Mouse (Mus musculus) liver, embryonic 13.5 days (tissue): ENCODE measurements around the gene Cyb5rl. TPM values are rescaled to one million over a fixed set of nuclear protein-coding genes. Genes with fewer than 3 reads are reported as not detected.

Experiments
- ATAC-seq: fragments of 200-750 bp; cut with Nextera tagmentation; 2 replicates; pipeline ENCODE4 v1.8.0; 2017; ENCODE audit warnings: low read depth, mild to moderate bottlenecking, moderate number of reproducible peaks, moderate library complexity
- DNase-seq: peaks from one replicate; pipeline ENCODE4 v3.0.0; 2022
- H3K27ac ChIP-seq: fragments of 300-500 bp; sonication (generic); 2 replicates; pipeline ENCODE4 v1.5.1; 2015; ENCODE audit warnings: moderate library complexity, mild to moderate bottlenecking, inconsistent platforms
- H3K27me3 ChIP-seq: fragments of 300-500 bp; sonication (generic); 2 replicates; pipeline ENCODE4 v1.6.1; 2015; ENCODE audit warnings: mild to moderate bottlenecking, inconsistent platforms
- H3K36me3 ChIP-seq: fragments of 300-500 bp; sonication (generic); 2 replicates; pipeline ENCODE4 v1.6.1; 2015; ENCODE audit warnings: mild to moderate bottlenecking, inconsistent platforms
- H3K4me1 ChIP-seq: fragments of 300-500 bp; sonication (generic); replicated peaks from 2 replicates; pipeline ENCODE4 v1.6.1; 2015; ENCODE audit warnings: inconsistent platforms
- H3K4me2 ChIP-seq: fragments of 300-500 bp; sonication (generic); 2 replicates; pipeline ENCODE4 v1.6.1; 2015; ENCODE audit warnings: inconsistent platforms, mild to moderate bottlenecking, moderate library complexity
- H3K4me3 ChIP-seq: fragments of 300-500 bp; sonication (generic); replicated peaks from 2 replicates; pipeline ENCODE4 v1.5.1; 2015; ENCODE audit warnings: mild to moderate bottlenecking, inconsistent platforms
- H3K9ac ChIP-seq: fragments of 300-500 bp; sonication (generic); 2 replicates; pipeline ENCODE4 v1.6.1; 2015; ENCODE audit warnings: mild to moderate bottlenecking, inconsistent platforms
- H3K9me3 ChIP-seq: fragments of 300-500 bp; sonication (generic); replicated peaks from 2 replicates; pipeline ENCODE4 v1.6.1; 2016; ENCODE audit warnings: inconsistent platforms
- WGBS: fragments of 180-500 bp; shearing (Covaris S2); methylation state at CpG from one replicate; pipeline ENCODE4 v1.1.7; 2015; ENCODE audit not compliant: insufficient replicate concordance; 5-methylcytosine and 5-hydroxymethylcytosine counted together
- polyA plus RNA-seq: library from polyadenylated mRNA; unstranded; fragments of >200 nt; fragmentation: Nextera tagmentation; extraction: Ambion mirVana; gene quantifications from 2 replicates; pipeline ENCODE4 v1.2.1, GENCODE M21; 2015

Cyb5rl gene
- polyA plus RNA-seq, 1 experiment from 2014 or later: 2.6 TPM

DNA sequence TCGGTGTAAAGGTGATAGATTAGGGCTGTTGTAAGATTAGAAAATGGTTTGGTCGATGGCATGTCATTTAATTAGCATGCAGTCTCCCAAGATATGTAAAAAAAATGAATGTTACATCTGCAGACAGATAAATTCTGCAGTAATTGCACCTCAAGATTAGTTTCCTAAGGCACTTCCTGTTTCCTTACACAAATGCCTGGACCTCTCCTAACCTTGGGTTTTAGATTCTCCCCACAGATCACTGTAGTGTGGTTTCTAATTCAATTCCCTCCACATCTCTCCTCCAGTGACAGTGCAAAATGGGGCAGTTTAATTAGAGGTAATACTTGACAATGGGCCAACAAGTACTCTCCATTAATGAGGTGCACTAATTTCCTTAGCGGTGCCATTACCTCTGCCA lies 3.6 kb upstream of the Cyb5rl start:
- Histone ChIP-seq H3K4me3 (no peak overlapping the region), H3K9me3 (no peaks in the 10 kb centered on the region), H3K36me3 (peaks cover 62% of the 10 kb centered on the region), H3K4me2 (no peak overlapping the region), H3K4me1 (peaks cover 34% of the 10 kb centered on the region), H3K27ac (no peak overlapping the region), H3K9ac (no peak overlapping the region), H3K27me3 (no peaks in the 10 kb centered on the region)
- WGBS: 67% methylated on average over 3 of the region's 3 CpGs
- DNase-seq (no peak), ATAC-seq (no peak)

DNA sequence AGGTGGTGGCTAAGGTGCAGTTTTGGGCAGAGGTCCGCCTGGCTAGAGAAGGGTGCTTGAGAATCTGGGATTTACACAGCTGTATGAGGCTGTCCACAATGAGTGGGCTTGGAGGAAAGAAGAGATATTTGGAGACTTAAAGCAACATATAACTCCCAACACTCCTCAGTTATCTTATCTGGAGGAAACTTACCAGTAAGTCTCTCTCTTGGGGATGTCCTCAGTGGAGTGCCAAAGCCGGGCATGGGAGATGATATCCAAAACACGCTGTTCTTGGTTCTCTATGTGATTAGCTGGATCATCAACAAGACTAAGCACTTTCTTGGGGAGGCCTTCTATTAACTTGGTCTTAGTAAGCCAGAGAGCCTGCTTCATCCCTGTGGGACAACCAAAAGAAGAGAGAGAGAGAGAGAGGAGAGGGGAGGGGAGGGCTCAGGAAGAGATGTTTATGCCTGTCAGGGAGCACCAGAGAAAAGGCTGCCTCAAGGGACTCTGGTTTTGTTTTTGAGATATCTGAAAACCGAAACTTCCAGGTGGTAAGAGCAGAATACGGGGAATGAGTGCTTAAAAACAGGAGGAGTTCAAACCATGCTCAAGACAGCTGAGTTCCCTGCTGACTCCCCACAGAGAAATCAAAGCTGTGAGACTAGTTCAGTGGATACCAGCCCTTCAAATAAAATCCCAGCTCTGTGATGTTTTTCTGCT lies 2.2 kb upstream of the Cyb5rl start:
- ATAC-seq: no peak
- no peak overlapping the region for H3K9ac ChIP-seq

DNA sequence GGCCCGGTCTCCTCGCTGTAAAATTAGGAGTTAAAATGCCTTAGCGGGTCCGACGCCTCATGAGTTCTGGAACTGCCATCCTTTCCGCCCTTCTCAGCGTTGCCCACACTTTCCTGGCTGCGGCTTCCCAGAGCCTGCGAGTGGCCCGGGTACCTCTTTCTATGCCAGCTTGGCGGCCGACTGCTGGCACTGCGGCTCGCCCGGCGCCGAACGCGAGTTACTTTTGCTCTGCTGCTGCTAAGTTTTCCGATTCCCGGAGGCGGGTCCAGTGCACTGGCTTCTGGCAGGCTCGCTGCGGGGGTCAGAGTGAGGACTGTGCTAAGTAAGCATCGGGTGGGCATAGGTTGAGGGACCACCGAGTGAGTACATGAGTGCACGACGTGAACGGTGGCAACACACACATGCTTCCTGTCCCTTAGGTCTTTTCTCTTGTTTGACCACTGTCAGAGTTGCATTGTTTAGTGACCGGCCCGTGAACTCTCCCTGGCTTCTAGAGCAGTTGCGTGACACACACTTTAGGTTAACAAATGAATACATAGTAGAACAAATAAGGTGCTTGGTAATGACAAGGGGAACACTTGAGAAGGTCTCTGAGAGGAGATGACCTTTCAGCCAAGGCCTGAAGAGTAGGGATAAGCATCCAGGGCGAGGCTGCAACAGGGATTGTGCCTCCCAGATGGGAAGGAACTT lies 508 bp downstream of the Cyb5rl start:
- H3K27ac ChIP-seq: no peak overlapping the region
- H3K4me3 ChIP-seq: peak overlapping the region; percentile 85
- peaks cover 23% of the 10 kb centered on the region for H3K36me3 ChIP-seq
- H3K9ac ChIP-seq: peak overlapping the region; percentile 81
- DNase-seq: no peak
- 4% methylated on average over 33 of the region's 33 CpGs for WGBS
- ATAC-seq: peak; percentile 30
- H3K9me3 ChIP-seq: no peaks in the 10 kb centered on the region
- H3K4me1 ChIP-seq: peaks cover 34% of the 10 kb centered on the region
- peak overlapping the region; percentile 99 for H3K4me2 ChIP-seq
- H3K27me3 ChIP-seq: no peaks in the 10 kb centered on the region

More for the DNA sequence above, 2.2 kb upstream of the Cyb5rl start:
- Histone ChIP-seq H3K4me1 (peaks cover 34% of the 10 kb centered on the region), H3K36me3 (peaks cover 49% of the 10 kb centered on the region), H3K9me3 (no peaks in the 10 kb centered on the region), H3K4me3 (no peak overlapping the region), H3K27ac (no peak overlapping the region), H3K4me2 (no peak overlapping the region), H3K27me3 (no peaks in the 10 kb centered on the region)
- no peak for DNase-seq
- WGBS: 58% methylated on average over 5 of the region's 5 CpGs

DNA sequence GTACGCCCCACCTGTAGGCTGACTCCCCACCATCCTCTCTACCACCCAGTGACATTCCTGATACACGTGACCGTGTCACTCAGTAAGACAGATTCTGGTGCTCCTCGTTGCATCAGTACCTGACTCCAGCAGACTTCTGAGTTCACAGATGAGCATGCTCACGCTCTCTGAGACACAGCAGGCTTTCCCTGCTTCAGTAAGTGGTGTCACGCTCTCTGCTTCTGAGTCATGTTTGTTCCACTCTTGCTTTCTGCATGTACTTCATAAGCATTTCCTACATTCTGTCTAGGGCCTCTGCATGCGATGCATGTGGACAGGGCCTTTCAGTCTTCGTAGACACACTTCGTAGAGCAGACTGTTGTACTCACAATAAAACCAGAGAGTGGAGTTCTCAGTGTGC lies 5.6 kb downstream of the Cyb5rl start:
- Histone ChIP-seq H3K4me2 (no peak overlapping the region), H3K4me3 (no peak overlapping the region), H3K9me3 (no peaks in the 10 kb centered on the region), H3K4me1 (peaks cover 6% of the 10 kb centered on the region), H3K27me3 (no peaks in the 10 kb centered on the region), H3K27ac (no peak overlapping the region), H3K9ac (no peak overlapping the region), H3K36me3 (no peaks in the 10 kb centered on the region)
- ATAC-seq: no peak
- 77% methylated on average over 9 of the region's 9 CpGs for WGBS
- DNase-seq: no peak

DNA sequence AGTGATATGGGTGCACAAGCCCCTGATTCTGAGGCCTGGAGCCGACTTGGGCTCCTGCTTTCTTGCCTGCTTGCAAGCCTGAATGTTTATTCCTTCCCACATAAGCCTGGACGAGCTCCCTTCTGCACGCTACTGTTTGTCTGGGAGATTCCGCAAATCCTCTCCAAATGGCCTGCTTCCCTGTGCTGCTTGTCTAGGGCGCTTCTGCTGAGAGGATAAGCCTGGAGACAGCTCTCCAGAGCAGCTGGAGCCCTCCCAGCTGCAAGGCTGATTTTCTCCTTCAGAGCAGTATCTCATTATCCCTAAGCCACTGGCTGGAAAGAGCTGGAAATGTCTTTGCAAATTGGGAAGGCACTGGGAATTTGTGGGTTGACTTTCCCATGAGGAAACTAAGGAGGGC lies 8.7 kb downstream of the Cyb5rl start:
- no peak overlapping the region for H3K27ac ChIP-seq
- no peak overlapping the region for H3K4me2 ChIP-seq
- DNase-seq (no peak), ATAC-seq (no peak)
- H3K4me1 ChIP-seq: no peaks in the 10 kb centered on the region
- no peak overlapping the region for H3K9ac ChIP-seq
- WGBS: 74% methylated on average over 5 of the region's 5 CpGs
- no peaks in the 10 kb centered on the region for H3K36me3 ChIP-seq
- no peaks in the 10 kb centered on the region for H3K27me3 ChIP-seq
- no peaks in the 10 kb centered on the region for H3K9me3 ChIP-seq
- H3K4me3 ChIP-seq: no peak overlapping the region

DNA sequence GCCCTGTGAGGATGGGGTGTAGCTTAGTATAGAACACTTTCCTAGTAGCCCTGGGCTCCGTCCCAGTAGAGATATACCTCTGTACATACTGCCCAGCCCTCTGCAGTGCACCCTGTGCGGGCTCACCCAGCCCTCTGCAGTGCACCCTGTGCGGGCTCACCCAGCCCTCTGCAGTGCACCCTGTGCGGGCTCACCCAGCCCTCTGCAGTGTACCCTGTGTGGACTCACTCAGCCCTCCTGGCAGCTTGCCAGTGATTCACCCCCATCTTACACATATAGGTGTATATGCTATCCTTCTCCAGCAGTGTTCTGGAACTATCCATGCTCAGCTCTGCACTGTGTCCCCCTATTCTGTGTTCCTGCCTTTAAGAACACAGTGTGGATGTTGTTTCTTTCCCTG lies 12.1 kb downstream of the Cyb5rl start:
- Histone ChIP-seq H3K9me3 (no peaks in the 10 kb centered on the region), H3K4me2 (no peak overlapping the region), H3K36me3 (no peaks in the 10 kb centered on the region), H3K4me1 (no peaks in the 10 kb centered on the region; the same call in 1 of the 2 replicates), H3K4me3 (no peak overlapping the region), H3K9ac (no peak overlapping the region), H3K27me3 (0 out of 2 replicates have a peak, but pooled peaks cover 2% of the 10 kb centered on the region), H3K27ac (no peak overlapping the region)
- no peak for ATAC-seq
- 70% methylated on average over 4 of the region's 4 CpGs for WGBS
- no peak for DNase-seq

DNA sequence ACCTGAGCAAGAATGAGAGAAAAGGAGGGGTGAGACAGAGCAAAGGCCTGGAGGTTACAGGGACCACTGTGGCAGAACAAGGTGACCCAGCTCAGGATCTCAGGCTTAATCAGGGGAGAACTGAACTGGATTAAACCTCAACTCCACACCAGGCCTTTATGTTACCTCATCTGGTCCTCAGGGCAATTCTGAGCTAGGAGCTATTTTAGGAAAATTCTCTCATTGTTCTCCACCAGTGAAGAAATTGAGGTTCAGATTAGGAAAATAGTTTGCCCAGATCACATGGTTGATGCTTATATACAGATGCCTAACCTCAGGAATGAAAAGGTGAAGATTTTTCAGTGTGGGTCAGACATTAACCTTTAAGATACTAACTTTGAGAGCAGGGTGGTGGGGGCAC lies 12.9 kb downstream of the Cyb5rl start:
- Histone ChIP-seq H3K9me3 (no peaks in the 10 kb centered on the region), H3K36me3 (no peaks in the 10 kb centered on the region)

DNA sequence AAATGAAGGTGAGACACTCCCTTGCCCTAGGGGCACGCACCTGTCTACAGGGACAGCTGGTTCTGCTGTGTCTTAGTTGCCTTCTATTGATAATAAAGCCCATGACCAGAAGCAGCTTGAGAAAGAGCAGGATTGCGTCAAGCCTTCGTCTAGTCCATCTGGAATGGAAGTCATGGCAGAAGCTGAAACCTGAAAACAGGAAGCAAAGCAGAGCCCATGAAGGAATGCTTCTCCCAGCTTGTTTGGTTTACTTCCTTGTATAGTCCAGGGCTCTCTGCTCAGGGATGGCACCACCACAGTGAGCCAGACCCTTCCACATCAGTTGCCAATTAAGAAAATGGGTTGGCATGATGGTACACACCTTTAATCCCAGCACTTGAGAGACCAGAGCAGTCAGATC lies 15.4 kb downstream of the Cyb5rl start:
- 0 out of 2 replicates have a peak, but pooled peaks cover 2% of the 10 kb centered on the region for H3K27me3 ChIP-seq
- DNase-seq (no peak), ATAC-seq (no peak)
- no peaks in the 10 kb centered on the region for H3K9me3 ChIP-seq
- H3K4me1 ChIP-seq: peaks cover 9% of the 10 kb centered on the region
- WGBS: 71% methylated on average over 3 of the region's 3 CpGs
- H3K4me3 ChIP-seq: no peak overlapping the region
- no peak overlapping the region for H3K27ac ChIP-seq
- no peaks in the 10 kb centered on the region for H3K36me3 ChIP-seq
- no peak overlapping the region for H3K4me2 ChIP-seq
- no peak overlapping the region for H3K9ac ChIP-seq

More for the DNA sequence above, 12.9 kb downstream of the Cyb5rl start:
- H3K4me1 ChIP-seq: peaks cover 5% of the 10 kb centered on the region
- ATAC-seq (no peak), DNase-seq (no peak)
- 0 out of 2 replicates have a peak, but pooled peaks cover 2% of the 10 kb centered on the region for H3K27me3 ChIP-seq
- H3K4me3 ChIP-seq: no peak overlapping the region
- H3K27ac ChIP-seq: no peak overlapping the region
- H3K4me2 ChIP-seq: no peak overlapping the region
- H3K9ac ChIP-seq: no peak overlapping the region

DNA sequence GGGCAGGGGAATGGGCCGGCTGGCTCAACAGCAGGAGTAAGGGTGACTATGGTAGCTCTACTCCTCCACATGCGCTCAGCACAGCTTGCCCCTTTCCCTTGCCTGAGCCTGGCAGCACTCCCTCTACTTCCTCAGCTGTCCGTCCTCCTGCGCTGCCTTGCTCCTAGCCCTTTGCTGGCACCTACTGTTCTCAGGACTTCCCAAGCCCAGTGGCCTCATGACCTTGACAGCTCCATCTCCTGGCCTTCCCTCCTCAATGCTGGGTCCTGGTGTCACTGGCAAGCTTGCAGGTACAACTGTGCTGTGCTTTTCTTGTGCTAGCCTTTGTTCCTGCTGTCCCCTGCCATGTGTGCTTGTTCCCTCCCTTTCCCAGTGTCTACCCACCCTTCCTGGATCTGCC lies 16.3 kb downstream of the Cyb5rl start:
- no peak overlapping the region for H3K9ac ChIP-seq
- no peak for ATAC-seq
- H3K4me2 ChIP-seq: no peak overlapping the region
- no peaks in the 10 kb centered on the region for H3K9me3 ChIP-seq
- peaks cover 9% of the 10 kb centered on the region for H3K4me1 ChIP-seq
- no peak overlapping the region for H3K4me3 ChIP-seq
- no peaks in the 10 kb centered on the region for H3K36me3 ChIP-seq
- DNase-seq: no peak
- H3K27me3 ChIP-seq: 0 out of 2 replicates have a peak, but pooled peaks cover 2% of the 10 kb centered on the region
- 79% methylated on average over 4 of the region's 4 CpGs for WGBS
- no peak overlapping the region for H3K27ac ChIP-seq

DNA sequence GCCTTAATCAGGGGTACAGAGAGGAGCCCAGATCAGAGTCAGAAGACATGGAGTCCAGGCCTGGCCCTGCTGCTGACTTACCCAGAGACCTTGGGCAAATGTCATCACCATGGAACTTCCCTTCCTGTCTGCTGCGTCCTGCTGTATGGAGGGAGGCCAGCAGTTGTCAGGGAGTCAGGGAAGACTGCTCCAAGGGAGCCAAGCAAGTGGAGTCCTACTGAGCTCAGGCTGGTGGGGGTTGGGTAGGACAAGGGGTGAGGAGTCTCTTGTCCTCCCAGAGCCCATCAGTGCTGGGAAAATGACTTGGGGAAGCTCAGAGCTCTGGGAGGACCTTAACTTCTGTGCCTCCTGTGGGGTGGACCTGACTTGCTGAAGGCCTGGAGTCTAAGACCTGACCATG lies 17.6 kb downstream of the Cyb5rl start:
- DNase-seq: no peak
- Histone ChIP-seq H3K4me3 (no peak overlapping the region), H3K9ac (no peak overlapping the region), H3K27ac (no peak overlapping the region), H3K36me3 (no peaks in the 10 kb centered on the region), H3K9me3 (no peaks in the 10 kb centered on the region), H3K27me3 (0 out of 2 replicates have a peak, but pooled peaks cover 2% of the 10 kb centered on the region), H3K4me2 (no peak overlapping the region), H3K4me1 (peaks cover 9% of the 10 kb centered on the region)
- no peak for ATAC-seq
- 26% methylated on average over 1 of the region's 1 CpGs for WGBS

DNA sequence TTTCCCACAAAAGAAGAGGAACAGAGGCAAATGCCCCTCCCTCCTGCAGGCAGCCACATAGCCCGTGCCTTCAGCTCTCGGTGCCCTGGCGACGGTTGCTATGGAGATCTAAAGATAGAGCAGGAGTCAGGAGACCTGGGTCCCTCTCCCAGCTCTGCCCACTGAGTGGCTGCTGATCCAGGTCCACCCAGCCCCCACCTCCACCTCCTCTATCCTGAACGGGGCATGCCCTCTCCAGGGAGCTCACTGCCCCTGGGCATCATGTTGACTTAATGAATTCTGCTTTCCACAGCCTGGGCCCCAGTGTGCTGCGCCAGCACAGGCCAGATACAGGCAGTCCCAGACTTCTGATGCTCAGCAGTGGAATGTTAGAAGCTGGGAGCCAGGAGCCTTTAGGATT lies 18.1 kb downstream of the Cyb5rl start:
- Histone ChIP-seq H3K27ac (no peak overlapping the region), H3K9me3 (no peaks in the 10 kb centered on the region), H3K36me3 (no peaks in the 10 kb centered on the region), H3K4me1 (peaks cover 9% of the 10 kb centered on the region), H3K4me3 (no peak overlapping the region), H3K27me3 (0 out of 2 replicates have a peak, but pooled peaks cover 2% of the 10 kb centered on the region), H3K9ac (no peak overlapping the region), H3K4me2 (no peak overlapping the region)
- ATAC-seq (no peak), DNase-seq (no peak)
- 39% methylated on average over 6 of the region's 6 CpGs for WGBS

DNA sequence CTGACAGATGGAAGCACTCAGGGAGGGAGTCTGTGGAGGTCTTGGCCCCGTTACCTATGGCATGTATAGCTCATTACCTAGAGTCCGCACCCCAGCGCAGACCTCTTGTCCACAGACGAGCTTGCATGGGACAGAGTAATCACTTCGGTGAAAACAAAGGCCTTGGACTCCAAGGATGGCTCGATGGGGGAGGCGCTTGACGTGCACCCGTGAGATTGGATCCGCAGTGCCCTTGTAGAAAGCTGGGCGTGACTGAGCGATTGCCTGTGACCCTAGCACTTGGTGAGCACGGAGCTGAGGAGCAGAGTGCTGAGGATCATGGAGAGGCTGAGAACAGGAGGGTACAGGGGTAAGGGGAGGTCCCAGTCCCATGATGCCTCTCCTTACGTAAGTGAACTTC lies 24.9 kb downstream of the Cyb5rl start:
- no peaks in the 10 kb centered on the region for H3K9me3 ChIP-seq
- H3K4me2 ChIP-seq: no peak overlapping the region
- no peaks in the 10 kb centered on the region for H3K27me3 ChIP-seq
- H3K4me1 ChIP-seq: peaks cover 14% of the 10 kb centered on the region
- H3K27ac ChIP-seq: no peak overlapping the region
- DNase-seq: no peak
- 78% methylated on average over 14 of the region's 14 CpGs for WGBS
- ATAC-seq: no peak
- no peak overlapping the region for H3K9ac ChIP-seq
- H3K36me3 ChIP-seq: no peaks in the 10 kb centered on the region
- no peak overlapping the region for H3K4me3 ChIP-seq
